Mouse (Mus musculus) ovary, postnatal 36 days (tissue): Measurements from ENCODE around the gene Stk11ip.

Source experiments
- DNase-seq: peaks from one replicate; pipeline ENCODE4 v3.0.0; 2022; ENCODE audit warnings: low spot score, mixed read lengths

The Stk11ip gene

GRCm38 (mm10) chr1:75541496-75541895 is 20.2 kb downstream of the Stk11ip start:
- DNase-seq: no peak

GRCm38 (mm10) chr1:75544351-75544750 is 23.0 kb downstream of the Stk11ip start:
- no peak for DNase-seq

GRCm38 (mm10) chr1:75545965-75546956 is 24.9 kb downstream of the Stk11ip start, which contains the start of gene Slc4a3:
Slc4a3 (plus strand) TSS chr1:75546266.
- DNase-seq: peak; percentile 76

DNA sequence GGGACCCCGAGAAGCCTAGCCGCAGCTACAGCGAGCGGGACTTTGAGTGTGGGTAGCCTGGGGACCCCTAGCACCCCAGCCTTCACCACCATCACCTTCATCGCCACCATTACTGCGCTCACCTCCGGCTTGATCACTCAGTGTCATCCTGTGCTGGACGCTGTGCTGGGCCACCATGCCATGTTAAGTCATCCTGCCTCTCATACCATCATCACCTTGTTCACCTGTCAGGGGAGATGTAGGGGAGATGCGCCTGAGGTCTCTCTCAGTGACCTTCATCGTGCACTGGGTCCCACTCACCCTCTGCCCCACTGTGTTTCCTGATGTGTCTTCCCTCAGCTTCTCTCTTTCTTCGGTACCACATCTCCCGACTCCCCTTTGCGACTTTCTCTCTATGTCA is 26.0 kb downstream of the Stk11ip start:
- DNase-seq: no peak

DNA sequence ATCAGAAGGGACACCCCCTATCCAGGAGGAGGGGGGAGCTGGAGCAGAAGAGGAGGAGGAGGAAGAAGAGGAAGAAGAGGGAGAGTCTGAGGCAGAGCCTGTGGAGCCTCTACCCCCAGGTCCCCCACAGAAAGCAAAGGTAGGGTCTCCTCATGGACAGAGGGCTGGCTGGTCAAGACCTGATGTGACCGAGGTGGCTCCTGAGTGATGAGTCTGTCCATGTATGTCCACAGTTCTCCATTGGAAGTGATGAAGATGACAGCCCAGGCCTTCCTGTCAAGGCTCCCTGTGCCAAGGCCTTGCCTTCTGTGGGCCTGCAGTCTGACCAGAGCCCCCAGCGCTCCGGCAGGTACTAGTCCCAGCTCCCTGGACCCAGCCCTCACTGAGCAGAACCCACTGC is 26.8 kb downstream of the Stk11ip start:
- DNase-seq: no peak

- no peak for DNase-seq
Measured at GRCm38 (mm10) chr1:75548871-75549270, 27.5 kb downstream of the Stk11ip start.

GRCm38 (mm10) chr1:75549289-75550279 is 28.3 kb downstream of the Stk11ip start:
- no peak for DNase-seq

DNA sequence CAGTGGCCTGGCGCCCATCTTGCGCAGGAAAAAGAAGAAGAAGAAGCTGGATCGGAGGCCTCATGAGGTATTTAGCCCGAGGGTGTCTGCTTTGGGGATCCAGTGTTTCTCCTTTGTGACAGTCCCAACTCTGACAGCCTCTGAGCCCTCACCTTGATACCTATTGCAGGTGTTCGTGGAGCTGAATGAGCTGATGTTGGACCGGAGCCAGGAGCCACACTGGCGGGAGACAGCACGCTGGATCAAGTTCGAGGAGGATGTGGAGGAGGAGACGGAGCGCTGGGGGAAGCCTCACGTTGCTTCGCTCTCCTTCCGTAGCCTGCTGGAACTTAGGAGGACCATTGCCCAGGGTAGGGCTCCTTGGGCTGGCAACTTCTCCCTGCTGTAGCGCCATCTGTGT is 29.3 kb downstream of the Stk11ip start:
- DNase-seq: no peak

DNA sequence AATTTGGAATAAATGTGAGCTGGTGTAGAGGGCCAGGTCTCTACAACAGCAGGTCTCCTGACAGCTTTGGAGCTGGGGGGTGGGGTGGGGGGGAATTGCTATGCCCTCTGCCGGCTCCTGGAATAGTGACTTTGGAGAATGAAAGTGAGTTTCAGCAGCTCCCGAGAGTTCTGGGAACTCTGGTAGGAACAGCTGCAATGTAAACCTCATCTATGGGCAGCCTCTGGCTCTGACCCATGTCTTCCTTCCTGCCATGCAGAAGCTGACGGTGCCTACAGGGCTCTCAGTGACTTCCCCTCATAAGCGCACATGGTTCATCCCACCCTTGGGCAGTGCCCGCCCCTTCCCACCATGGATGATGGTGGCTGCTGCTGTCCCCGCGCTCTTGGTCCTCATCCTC is 34.4 kb downstream of the Stk11ip start:
- DNase-seq: no peak

GRCm38 (mm10) chr1:75556143-75556781 is 34.9 kb downstream of the Stk11ip start:
- no peak for DNase-seq

GRCm38 (mm10) chr1:75557041-75557440 is 35.7 kb downstream of the Stk11ip start:
- DNase-seq: no peak

DNA sequence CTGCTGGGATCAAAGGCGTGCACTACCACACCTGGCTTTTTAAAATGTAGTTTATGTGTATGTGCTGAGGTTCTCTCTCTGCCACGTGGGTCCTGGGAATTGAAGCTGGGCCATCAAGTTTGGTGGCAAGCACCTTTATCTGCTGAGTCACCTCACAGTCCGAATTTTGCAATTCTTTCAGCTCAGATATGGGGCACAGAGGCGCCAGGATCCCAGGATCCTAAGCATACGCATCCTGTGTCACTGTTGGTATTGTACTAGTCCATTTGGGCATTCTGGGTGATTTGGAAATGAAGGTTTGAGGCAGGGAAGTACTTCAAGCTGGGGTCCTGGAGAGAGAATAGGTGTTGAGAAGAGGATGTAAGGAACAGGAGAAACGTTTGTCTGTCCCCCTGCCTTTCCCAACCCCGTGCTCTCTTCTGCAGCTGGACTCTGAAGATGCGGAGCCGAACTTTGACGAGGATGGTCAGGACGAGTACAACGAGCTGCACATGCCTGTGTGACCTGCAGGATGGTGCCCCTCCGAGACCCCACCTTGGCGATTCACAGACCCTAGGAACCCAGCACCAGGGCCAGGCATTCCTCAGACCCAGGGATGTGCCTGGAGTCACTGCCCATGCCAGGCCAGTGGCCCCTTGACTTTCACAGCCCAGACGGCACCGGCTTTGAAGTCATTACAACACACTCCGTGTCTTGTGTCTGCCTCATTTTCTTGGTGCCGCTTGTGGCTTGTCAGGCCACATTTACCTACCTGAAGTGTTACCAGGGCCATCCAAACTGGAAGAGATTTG is 37.3 kb downstream of the Stk11ip start:
- DNase-seq: no peak

DNA sequence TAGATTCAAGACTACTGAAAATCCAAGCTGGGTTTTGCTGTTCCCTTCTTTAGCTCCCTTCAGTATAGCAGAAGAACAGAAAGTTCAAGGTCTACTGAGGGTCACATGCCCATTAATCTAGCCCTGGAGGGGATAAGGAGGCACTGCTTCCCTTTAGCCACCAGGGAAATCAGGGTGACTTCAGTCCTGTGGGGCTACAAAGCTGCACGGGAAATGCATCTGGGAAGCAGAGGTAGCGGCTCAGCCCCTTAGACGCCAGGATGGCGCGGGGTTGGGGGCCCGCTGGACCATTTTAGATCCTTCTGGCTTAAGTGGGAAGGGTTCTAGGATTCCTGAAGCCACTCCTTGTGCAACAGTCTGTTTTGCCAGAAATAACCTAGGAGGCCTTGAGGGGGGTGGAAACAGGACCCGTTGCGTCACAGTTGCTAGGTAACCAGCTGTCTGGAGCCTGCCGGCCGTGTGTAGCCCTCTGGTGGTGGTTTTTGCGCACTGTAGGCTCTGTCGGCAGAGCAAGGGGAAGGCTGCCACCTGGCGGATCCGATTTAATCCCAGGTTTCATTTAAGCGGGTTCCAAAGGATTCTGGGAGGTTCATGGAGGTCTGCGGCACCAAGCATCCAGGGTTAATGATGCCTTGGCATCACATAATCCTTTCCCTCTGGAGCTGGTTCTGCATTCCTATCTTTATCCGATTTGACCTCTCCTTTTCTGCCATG is 38.0 kb downstream of the Stk11ip start:
- DNase-seq: peak; percentile 93

GRCm38 (mm10) chr1:75560206-75560913 is 39.0 kb downstream of the Stk11ip start:
- no peak for DNase-seq

DNA sequence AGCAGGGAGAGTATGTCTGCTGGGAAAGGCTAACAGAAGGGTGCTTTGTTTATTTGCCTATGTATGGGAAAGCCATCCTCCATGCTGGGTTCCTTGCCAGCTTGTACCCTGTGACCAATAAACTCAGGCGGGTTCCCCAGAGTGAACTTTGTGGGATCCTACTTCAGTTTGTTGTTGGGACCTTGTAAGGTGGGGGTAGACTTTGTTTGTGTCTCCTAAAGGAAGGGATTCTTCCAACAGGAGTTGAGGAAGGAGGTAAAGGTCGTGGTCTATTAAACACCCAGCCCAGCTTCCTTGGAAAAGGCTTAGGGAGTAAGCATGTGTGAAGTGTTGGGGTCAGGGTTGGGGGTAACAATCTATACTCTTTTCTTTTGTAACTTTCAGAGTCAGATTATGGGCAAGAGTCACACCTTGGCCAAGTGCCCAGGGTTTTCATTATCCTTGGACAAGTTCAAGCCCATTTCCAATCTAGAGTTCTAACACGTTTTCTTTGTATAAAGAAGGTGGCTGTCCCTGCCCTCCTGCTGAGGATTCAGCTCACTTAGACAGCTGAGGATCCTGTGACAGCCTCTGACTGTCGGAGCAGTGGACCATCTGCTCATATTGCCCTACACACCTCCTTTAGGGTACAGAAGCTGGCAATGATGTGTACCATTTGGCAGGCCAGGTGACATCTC is 40.0 kb downstream of the Stk11ip start:
- DNase-seq: no peak

DNA sequence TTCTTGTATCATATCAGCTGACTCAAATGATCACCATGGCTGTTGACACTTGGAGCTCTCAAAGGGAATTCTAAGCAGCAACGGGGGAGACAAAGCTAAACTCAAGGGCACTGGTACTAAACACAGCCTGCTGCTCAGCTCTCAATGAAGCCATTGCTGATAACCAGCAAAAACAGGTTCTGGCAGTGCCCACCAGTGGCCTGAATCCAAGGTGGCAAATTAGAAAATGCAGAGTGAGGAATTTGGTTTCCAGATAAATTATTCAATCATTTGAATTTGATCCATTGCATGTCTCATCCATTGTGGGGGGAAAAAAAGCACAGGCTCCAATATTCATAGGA is 40.5 kb downstream of the Stk11ip start:
- DNase-seq: no peak

DNA sequence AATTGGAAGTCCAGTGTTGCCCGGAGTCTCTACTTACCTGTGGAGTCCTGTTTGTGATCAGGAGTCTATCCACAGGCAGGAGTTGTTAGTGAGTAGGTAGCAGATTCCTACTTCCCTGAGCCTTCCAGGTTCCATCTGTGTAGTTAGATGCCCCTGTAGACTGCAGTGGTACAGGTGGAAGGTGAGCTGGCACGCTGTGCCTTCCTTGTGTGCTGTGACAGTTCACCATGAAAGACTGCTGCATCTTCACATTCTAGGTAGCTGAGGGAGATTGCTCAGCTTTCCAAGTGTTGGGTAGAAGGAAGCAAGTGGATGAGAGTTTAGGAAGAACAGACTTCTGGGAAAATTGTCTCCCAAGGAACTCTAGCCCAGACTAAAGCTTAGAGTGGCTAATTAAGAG is 42.8 kb downstream of the Stk11ip start:
- DNase-seq: no peak

GRCm38 (mm10) chr1:75564916-75565315 is 43.6 kb downstream of the Stk11ip start:
- no peak for DNase-seq

DNA sequence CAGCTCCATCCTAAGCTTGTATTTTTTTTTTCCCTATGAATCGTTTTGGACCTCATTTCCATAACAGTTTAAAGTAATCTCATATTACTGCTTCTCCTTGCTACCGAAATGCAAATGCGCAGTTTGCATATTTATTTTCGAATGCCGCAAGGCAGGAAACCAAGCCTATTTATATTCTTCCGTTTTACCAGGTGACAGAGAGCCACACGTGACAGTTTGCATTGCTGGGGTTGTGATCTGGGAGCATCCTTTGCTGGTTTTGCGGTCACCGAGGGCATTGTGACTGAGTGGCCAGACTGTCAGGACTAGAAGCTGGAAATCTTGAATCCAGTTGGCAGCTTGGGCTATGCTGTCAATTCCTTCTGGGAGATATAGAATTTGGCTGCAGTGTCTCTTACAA is 44.3 kb downstream of the Stk11ip start:
- no peak for DNase-seq
